Mouse (Mus musculus) MEL-GATA-1-ER (cell line): Measurements from ENCODE around the gene Slc17a5.

Experiments used
- DNase-seq: peaks from one replicate; pipeline ENCODE4 v3.0.0-alpha.2; 2012; ENCODE audit warnings: low read depth; ENCODE audit errors: extremely low read depth

Gene Slc17a5

GRCm38 (mm10) chr9:78587914-78588313 lies at the start of gene Slc17a5:
Gene Slc17a5, minus strand, starts transcription at chr9:78588041.
- DNase-seq, result peak; percentile 90

- DNase-seq, result no peak
Measured at GRCm38 (mm10) chr9:78633976-78634375, 46.1 kb upstream of the Slc17a5 start.

DNA sequence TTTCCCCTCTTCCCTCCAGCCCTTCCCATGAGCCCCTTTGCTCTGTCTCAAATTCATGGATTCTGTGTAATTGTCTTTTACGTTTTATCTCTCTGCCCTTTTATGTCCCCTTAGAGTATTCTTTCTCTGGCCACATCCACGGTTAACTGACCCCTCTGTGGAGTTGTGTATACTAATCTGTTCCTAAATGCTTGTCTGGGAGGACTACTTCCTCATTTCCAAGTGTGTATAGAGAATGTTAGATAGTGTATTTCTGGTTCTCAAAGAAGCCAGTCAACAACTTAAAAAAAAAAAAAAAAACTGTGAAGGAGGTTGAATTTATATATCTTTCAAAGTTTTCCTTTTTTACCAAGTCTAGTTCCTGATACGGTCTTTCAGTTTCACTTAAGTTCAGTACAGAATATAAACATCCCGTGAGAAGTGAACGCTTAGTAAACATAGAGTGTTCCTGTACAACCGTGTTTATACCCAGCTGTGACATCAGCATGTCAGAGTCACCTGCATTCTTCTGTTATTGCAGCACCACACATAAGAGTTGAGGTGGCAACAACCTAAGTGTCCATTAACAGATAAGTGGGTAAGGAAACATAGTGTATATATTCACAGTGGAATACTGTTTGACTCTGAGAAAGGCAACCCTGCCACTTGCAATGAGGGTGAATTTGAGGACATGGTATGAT lies 44.1 kb upstream of the Slc17a5 start:
- peak; percentile 44 for DNase-seq

- DNase-seq, result no peak
Measured at GRCm38 (mm10) chr9:78629991-78630390, 42.1 kb upstream of the Slc17a5 start.

DNA sequence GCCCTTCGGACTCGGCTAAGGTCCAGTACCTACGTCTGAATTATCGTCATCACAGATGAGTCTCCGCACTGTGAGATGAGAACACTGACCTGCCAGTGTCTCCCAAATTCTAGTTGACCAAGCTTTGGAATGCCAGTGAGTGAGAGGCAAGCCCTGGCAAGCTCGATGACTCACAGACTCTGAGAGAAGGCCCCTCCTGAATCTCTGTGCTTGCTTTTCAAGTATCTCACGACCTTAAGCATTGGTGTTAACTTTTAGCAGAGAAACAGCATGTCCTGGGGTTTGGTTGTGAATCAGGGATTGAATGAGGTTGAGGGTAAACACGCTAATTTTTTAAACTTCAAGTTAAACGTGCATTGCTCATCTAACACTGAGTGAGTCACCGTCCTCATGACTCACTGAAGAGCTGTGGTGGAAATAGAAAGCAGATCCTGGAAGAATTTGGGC lies 35.5 kb upstream of the Slc17a5 start:
- no peak for DNase-seq

DNA sequence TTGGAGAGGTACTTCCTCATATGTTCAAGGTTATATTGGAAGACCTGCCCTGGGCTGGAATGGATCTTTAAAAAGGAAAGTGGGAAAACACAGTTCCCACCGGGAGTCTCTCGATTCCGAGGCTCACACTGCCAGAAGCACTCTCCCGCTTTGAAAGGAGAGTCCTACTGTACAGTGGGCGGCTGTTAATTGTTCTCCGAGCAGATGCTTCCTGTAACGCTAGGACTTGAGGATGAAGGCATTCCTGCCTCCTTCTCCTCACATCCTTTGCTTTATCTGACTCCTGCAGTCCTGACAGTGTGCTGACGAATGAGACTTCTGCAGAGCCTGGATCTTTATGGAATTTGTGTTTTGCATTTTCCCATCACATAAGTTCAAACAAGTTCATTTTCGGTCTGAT lies 31.4 kb upstream of the Slc17a5 start:
- DNase-seq, result no peak

- DNase-seq, result no peak
Measured at GRCm38 (mm10) chr9:78615401-78616021, 27.7 kb upstream of the Slc17a5 start, which contains the start of gene Cd109. Gene Cd109, plus strand, starts transcription at chr9:78615546.

DNA sequence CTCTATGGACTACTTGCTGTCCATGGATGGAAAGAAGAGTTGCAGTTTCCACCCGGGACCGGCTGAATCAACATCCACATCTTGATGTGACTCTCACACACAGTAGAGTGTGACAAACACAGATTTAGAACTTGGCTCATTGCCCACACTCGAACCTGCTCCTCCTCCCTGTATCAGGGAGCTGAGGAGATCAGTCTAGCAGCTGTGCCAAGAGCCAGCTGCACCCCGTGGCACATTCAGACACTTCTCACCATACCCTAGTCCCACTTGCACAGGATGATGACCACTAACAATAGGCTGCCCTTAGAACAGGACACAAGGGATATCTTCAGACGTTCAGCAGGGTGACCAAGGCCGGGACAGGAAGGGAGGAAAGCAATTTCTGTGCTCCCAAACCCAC lies 26.4 kb upstream of the Slc17a5 start:
- DNase-seq, result no peak

DNA sequence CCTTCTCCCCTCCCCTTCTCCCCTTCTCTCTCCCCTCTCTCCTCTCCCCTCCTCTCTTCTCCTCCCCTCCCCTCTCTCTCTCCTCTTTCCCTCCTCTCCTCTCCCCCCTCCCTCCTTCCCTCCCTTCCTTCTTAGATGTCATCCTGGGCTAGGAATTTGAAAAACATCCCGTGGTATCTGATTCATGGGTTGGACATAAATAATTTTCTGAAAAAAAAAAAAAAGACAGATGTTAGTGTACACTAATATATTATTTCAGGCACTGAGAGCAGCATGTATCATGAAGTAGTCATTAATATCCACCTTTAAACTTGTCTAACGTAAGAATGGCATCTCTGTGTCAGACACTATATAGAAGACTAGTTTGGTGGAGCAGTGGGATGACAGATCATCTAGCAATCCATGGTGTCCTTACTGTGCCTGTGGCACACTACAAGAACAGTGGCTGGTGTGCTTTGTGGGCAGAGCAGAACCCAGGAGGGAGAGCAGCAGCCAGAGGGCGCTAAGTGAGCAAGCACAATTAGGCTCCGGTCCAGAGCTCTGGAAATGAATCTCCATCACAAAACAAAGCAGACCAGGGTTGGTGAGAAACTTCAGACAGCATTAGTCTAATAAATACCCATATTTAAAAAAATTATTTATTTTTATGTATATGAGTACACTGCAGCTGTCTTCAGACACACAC lies 13.3 kb upstream of the Slc17a5 start:
- DNase-seq, result no peak

- DNase-seq, result no peak
Measured at GRCm38 (mm10) chr9:78599927-78600326, 12.1 kb upstream of the Slc17a5 start.

DNA sequence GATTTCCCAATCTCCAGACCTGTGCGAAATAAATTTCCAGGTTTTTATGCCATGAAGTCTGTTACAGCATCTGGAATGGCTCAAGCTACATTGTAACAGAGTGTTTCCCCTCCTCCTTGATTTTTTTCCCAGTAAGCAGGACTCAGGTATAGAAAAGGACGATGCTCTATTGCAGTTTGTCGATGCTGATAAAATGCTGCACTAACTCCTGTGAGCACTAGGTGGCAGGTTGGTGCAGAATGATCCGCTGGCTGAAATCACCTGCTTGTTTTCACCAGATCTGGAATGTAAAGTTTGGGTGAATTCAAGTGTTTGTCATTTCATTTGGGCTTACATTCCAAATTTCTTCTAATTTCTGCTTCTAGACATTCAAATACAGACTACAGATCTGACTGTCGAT lies 9.0 kb upstream of the Slc17a5 start:
- peak; percentile 21 for DNase-seq

DNA sequence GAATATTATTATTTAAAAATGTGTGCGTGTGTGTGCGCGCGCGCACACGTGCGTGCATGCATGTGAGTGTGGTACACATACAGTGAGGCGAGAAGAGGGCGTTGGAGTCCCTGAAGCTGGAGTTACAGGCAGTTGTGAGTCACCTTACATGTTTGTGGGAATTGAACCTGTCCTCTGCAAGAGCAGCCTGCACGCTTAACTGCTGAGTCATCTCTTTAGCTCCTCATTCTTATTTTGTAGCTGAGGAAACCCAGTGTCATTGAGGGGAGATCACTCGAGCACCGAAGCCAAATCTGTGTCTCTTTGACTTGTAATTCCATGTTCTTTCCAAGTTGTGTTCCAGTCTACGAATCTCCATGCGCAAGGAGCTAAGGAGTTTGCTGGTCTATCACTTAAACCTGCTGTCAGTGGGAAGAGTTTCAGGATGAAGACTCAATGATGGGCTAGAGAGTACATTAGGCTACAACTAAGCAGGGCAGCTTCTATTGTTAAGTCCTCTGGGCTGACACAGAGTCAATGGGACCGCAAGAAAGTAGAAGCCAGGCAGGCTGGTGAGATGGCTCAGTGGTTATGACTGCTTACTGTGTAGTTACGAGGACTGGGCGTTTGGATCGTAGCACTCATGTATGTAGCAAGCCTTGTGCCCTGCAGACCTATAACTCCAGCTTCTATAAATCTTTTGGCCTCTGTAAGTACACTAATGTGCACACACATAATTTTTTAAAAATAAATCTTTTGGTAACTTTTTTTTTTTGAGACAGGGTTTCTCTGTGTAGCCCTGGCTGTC lies 8.1 kb upstream of the Slc17a5 start:
- DNase-seq, result no peak

DNA sequence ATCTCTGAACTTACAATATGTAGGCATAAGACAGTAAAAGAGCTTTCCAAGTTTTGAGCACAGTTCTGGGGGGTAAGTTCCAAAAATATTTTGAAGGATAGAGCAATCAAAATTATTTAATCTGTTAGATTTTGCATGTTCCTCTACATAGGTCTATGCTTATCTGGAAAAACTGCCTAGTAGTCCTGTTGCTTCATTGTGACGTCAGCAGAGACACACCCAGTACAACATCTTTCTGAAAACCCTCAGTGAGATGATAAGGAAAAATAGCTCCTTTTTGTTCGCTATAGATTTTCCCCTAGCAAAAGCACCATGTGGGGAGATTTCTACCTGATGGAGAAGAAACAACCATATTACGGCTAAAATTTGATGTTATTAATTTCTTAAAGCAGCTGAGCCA lies 7.4 kb upstream of the Slc17a5 start:
- DNase-seq, result no peak

DNA sequence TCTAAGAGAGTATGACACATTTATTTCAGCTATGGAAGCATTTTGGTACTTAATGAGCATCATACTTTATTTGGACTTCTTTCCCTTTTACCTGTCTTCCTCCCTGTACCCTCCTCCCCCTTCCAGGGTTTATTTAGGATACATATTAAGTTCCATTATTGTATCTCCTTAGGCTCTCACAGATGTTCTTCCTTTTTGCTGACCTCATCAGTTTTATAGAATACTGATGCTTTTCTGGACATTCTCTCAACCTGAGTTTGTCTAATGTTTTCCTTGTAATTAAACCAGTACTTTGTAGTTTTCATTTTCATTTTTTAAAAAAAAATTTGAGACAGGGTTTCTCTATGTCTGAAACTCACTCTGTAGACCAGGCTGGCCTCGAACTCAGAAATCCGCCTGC lies 2.6 kb upstream of the Slc17a5 start:
- DNase-seq, result no peak

DNA sequence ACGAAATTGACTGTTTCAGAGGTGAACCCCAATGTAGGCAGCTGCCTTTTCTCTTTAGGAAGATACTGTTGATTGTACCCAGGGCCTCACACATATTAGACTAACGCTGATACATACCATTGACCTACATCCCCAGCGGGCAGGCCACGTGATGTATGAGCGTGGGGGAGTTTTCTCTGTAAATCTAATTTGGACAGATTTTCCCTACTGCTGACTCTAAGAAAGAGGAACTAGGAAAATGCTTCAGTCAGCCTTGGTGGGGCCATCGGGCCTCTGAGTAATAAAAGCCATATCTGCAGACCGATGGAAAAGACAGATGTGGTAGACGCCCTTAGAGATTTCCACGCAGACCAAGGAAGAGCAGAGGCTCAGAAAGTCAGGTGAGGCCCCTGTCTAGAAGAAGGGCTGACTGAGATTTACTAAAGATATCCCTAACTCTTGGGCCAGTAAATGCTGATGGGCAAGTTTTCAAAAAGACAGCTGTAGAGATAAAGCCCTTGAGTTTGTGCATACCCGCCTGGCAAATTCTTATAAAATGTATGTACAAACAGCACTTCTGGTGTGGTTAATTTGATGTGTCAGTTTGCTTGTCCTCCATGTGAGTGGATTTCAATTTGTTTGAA lies 681 bp upstream of the Slc17a5 start:
- DNase-seq, result peak; percentile 72

DNA sequence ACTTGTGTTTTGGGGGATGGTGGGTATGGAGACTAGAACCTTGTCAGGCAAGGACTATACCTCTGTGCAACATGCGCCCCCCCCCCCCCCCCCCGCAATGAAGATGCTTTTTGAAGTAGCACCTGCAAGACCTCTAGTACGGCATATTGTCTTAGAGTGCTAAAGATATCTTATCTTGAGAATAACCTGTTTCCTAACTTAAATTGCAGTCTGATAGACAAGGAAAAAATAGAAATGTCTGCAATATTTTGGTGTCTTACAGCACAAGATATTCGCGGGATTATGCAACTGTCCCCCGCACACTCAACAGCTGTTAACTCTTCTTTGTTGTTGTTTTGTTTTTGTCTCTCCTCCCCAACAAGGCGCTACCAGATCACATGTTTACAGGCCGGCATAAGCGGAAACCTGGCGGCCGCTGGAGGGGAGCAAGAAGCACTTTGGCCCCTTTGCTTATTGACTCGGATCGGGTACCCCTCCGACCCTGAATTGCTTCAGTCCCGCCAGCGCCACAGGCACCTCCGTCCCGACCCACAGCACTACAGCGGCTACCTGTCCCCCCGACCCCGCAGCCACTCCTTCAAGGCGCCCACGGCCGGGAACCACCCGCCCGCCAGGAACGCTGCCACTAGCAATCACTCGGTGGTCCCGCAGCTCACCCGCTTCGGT lies 490 bp downstream of the Slc17a5 start:
- no peak for DNase-seq

GRCm38 (mm10) chr9:78579644-78580396 lies 8.0 kb downstream of the Slc17a5 start:
- DNase-seq, result no peak

DNA sequence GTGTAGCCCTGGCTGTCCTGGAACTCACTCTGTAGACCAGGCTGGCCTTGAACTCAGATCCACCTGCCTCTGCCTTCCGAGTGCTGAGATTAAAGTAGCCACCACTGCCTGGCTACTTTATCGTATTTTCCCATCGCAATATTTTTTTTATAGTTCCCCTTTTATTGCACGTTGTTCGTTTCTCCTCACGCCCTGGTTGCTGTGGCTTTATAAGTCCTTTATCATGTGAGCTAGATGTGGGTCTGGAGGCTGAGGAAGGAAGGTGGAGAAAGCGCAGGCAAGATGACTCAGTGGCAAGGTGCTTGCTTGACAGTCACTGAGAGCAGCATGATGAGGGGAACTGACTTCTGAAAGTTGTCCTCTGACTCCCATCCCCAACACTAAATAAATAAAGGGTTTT lies 9.0 kb downstream of the Slc17a5 start:
- DNase-seq, result peak; percentile 89

- DNase-seq, result no peak
Measured at GRCm38 (mm10) chr9:78576466-78576865, 11.4 kb downstream of the Slc17a5 start.

- DNase-seq, result no peak
Measured at GRCm38 (mm10) chr9:78569934-78570333, 17.9 kb downstream of the Slc17a5 start.
